In genomic region chr5:128436909-128437308, GRCm38 (mm10) we compare ENCODE assay signal across 10 mouse cellular contexts. TPM values are rescaled to one million over a fixed set of nuclear protein-coding genes. Genes with fewer than 3 reads are reported as not detected.
DNase-seq lines count a peak whose midpoint lies in the region; ATAC-seq and TF ChIP-seq lines count a peak whose summit lies in the region.
"Had no signal": no experiment of that assay in that cellular context is flagged by ENCODE, and none has a peak within 500 bp of the region (broad histone marks: within the 10 kb centered on the region; RNA-seq: fewer than 3 reads in every experiment).

No protein-coding gene starts in this region.

- H3K9me3 ChIP-seq in intestine, postnatal 0 days (ENCODE audit: control insufficient read depth): no peaks in the 10 kb centered on the region
- H3K9me3 ChIP-seq in intestine, embryonic 16.5 days (ENCODE audit: control insufficient read depth, low read length): no peaks in the 10 kb centered on the region
- H3K9me3 ChIP-seq: midbrain, embryonic 12.5 days had no signal

- H3K4me2 ChIP-seq in intestine, postnatal 0 days (replicated peaks; ENCODE audit: low read depth): no peak overlapping the region
- no peak overlapping the region for H3K4me2 ChIP-seq in intestine, embryonic 16.5 days (ENCODE audit: low read depth, low read length)
- H3K4me2 ChIP-seq: midbrain, embryonic 12.5 days had no signal

- H3K36me3 ChIP-seq in intestine, postnatal 0 days (ENCODE audit: control insufficient read depth, insufficient read depth): no peaks in the 10 kb centered on the region
- H3K36me3 ChIP-seq in intestine, embryonic 16.5 days (ENCODE audit: control insufficient read depth, insufficient read depth, low read length): no peaks in the 10 kb centered on the region
- H3K36me3 ChIP-seq in testis, adult 2 months (ENCODE audit: control insufficient read depth, insufficient read depth, low read length): no peaks in the 10 kb centered on the region
- H3K36me3 ChIP-seq: G1E; midbrain, embryonic 12.5 days had no signal

- H3K4me1 ChIP-seq in intestine, postnatal 0 days (replicated peaks; ENCODE audit: control insufficient read depth, insufficient read depth, low read length): no peaks in the 10 kb centered on the region
- H3K4me1 ChIP-seq in intestine, embryonic 16.5 days (ENCODE audit: control insufficient read depth, insufficient read depth, low read length): no peaks in the 10 kb centered on the region
- H3K4me1 ChIP-seq in lung, adult 2 months (ENCODE audit: control insufficient read depth, insufficient read depth, low read length): no peaks in the 10 kb centered on the region
- H3K4me1 ChIP-seq in testis, adult 2 months (ENCODE audit: control insufficient read depth, insufficient read depth, low read length): peaks cover 11% of the 10 kb centered on the region

- H3K4me3 ChIP-seq in intestine, postnatal 0 days (ENCODE audit: low read depth, low read length): no peak overlapping the region
- no peak overlapping the region for H3K4me3 ChIP-seq in intestine, embryonic 16.5 days (ENCODE audit: low read length)
- H3K4me3 ChIP-seq in lung, adult 2 months (replicated peaks; ENCODE audit: extremely low read depth, low read depth, low read length): no peak overlapping the region
- no peak overlapping the region for H3K4me3 ChIP-seq in testis, adult 2 months (ENCODE audit: control insufficient read depth, low read depth, low read length)
- H3K4me3 ChIP-seq: midbrain, embryonic 12.5 days had no signal

- TF ChIP-seq CTCF in intestine, postnatal 0 days (IDR thresholded peaks at IDR 0.05; ENCODE audit: low read depth): peak; percentile 52
- TF ChIP-seq CTCF in lung, adult 2 months (IDR thresholded peaks at IDR 0.05; ENCODE audit: insufficient read depth, low read length): peak; percentile 42; the same call in 1 of the 2 replicates
- TF ChIP-seq CTCF in testis, adult 2 months (IDR thresholded peaks at IDR 0.05; ENCODE audit: control insufficient read depth, insufficient read depth, insufficient replicate concordance, low read depth, low read length): peak; percentile 74; the same call in 1 of the 2 replicates

- ATAC-seq in intestine, postnatal 0 days: no peak
- no peak for ATAC-seq in intestine, embryonic 16.5 days
- no peak for ATAC-seq in monocyte, adult 5-6 weeks (replicated peaks; ENCODE audit: insufficient number of reproducible peaks, low FRiP score, low TSS enrichment, poor library complexity, severe bottlenecking)

- H3K9ac ChIP-seq in intestine, postnatal 0 days (ENCODE audit: low read depth, low read length): no peak overlapping the region
- no peak overlapping the region for H3K9ac ChIP-seq in intestine, embryonic 16.5 days (ENCODE audit: low read depth, low read length)
- H3K9ac ChIP-seq: midbrain, embryonic 12.5 days had no signal

- WGBS in intestine, postnatal 0 days: 17% methylated on average over 9 of the region's 9 CpGs
- WGBS in intestine, embryonic 16.5 days: 18% methylated on average over 9 of the region's 9 CpGs
- WGBS in lung, adult 2 months: 16% methylated on average over 9 of the region's 9 CpGs

- peak; percentile 93 to 95 for DNase-seq in cerebellum, postnatal 10 days
- DNase-seq in kidney, postnatal 4 days: peak; percentile 65 to 70
- DNase-seq in lung, adult 2 months: peak; percentile 32
- no peak for DNase-seq in ovary, postnatal 36 days (ENCODE audit: low spot score)

- H3K27me3 ChIP-seq in intestine, postnatal 0 days (replicated peaks; ENCODE audit: control insufficient read depth, insufficient read depth, low read length): peaks cover 19% of the 10 kb centered on the region
- H3K27me3 ChIP-seq in intestine, embryonic 16.5 days (replicated peaks; ENCODE audit: control insufficient read depth, insufficient read depth, low read length): peaks cover 24% of the 10 kb centered on the region
- no peaks in the 10 kb centered on the region; the same call in 1 of the 2 replicates for H3K27me3 ChIP-seq in testis, adult 2 months (ENCODE audit: control insufficient read depth, insufficient read depth, low read length)

- no peak for TF ChIP-seq POLR2A in lung, adult 2 months (IDR thresholded peaks at IDR 0.05; ENCODE audit: borderline replicate concordance, extremely low read depth, low read depth, low read length)
- no peak for TF ChIP-seq POLR2A in testis, adult 2 months (IDR thresholded peaks at IDR 0.05; ENCODE audit: control insufficient read depth, low read depth, low read length)

- no peak overlapping the region for H3K27ac ChIP-seq in intestine, postnatal 0 days (ENCODE audit: low read depth, low read length)
- H3K27ac ChIP-seq in intestine, embryonic 16.5 days (ENCODE audit: low read length): no peak overlapping the region
- H3K27ac ChIP-seq in testis, adult 2 months (ENCODE audit: control insufficient read depth, insufficient read depth, low read depth, low read length): no peak overlapping the region
- H3K27ac ChIP-seq: midbrain, embryonic 12.5 days had no signal

RNA-seq across cellular contexts. Expression of gene Tmem132d, which starts 4.0 kb away (rescaled TPM):
- 0.03 TPM in 1 of 2 replicates, not detected in the other for polyA plus RNA-seq in intestine, postnatal 0 days (2015; fragmentation: Nextera tagmentation; extraction: Ambion mirVana)
- polyA plus RNA-seq in intestine, embryonic 16.5 days (2015; fragmentation: Nextera tagmentation; extraction: Ambion mirVana): not detected in 2 replicates
- 5.3 and 5.5 TPM in 2 replicates for polyA plus RNA-seq in lung, adult 2 months (2012; rRNA removed)
- 0.04 TPM in 2 replicates for polyA plus RNA-seq in testis, adult 2 months (2012; rRNA removed)
- not detected in 3 replicates for total RNA-seq in monocyte, adult 5-6 weeks (2017)
- polyA plus RNA-seq: G1E had no signal
